Mouse (Mus musculus) gastrocnemius, adult 8-10 months (tissue): ENCODE data around the gene Hsf2bp. TPM values are rescaled to one million over a fixed set of nuclear protein-coding genes. Genes with fewer than 3 reads are reported as not detected.

Experiments
- DNase-seq, 2 experiments: peaks; one replicate each; pipeline ENCODE4 v3.0.0; 2022; ENCODE audit warnings: low spot score in 2 of 2
- total RNA-seq, 4 experiments: library from RNA; stranded (reverse); gene quantifications; 2 replicates each; pipeline ENCODE4 v1.2.4; 2022

Gene Hsf2bp
- total RNA-seq, 4 experiments from 2014 or later, result 0.82 to 0.99 (median 0.93) TPM

DNA sequence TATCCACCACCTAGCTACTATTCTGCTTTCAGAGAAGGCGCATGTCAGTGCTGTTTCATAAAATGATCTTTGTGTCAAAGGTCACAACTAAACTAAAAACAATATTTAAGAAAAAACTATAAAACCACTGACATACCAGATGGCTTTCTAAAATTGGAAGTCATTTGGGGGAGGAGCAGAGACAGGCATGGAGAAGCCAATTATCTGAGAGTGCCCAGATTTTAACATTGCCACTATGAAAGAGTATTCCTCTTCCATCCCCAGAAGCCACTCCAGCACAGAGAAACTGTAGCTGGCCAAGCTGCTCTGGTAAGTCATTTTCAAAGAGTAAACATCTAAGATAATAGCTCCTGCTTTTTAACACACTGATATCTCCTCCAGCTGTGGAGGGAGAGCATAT, 49.2 kb downstream of the Hsf2bp start:
- DNase-seq, result no peak

- no peak for DNase-seq
These were observed 52.7 kb downstream of the Hsf2bp start for GRCm38 (mm10) chr17:31983491-31983890.

DNA sequence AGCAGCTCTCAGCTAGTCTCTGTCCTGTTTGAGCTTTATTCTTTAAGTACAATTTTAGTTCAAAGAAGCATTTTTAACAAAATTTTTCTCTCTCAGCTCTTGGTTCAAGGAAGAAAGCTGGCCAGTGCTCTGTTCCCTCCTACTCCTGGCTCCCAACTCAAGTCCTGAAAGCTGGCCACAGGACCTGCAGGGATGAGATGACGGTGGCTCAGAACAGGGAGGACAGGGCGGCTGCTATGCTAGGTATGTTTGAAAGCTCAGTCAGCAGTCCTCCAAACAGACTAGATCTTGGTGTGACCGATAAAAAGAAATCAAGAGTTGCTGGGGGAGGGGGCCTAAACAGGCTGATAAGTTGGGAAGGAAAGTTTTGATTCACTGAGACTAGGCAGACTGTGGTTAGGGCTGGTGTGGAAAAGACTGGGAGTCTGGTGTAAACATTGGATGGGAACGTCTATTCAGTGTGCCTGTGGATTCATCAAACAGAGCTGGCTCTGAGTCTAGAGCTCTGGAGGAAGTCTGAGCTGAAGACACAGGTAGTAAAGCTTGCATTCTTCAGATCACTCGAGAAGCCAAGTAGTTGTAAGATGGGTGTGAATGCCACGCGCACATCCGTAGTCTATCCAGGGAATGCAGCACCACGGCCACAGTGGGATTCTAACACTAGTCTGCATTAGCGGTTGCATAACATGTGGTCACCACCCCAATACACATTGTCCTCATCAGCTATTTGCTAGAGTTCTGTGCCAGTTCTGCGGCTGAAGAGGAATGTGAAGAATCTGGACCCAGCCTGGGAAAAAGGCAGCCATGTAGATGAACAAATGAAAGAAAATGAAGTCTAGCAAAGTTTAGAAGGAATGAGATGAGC, 53.6 kb downstream of the Hsf2bp start:
- peak; percentile 40 to 63 for DNase-seq

- peak in 1 of 2 experiments; percentile 19 for DNase-seq
These were observed 56.3 kb downstream of the Hsf2bp start for GRCm38 (mm10) chr17:31979888-31980287.

DNA sequence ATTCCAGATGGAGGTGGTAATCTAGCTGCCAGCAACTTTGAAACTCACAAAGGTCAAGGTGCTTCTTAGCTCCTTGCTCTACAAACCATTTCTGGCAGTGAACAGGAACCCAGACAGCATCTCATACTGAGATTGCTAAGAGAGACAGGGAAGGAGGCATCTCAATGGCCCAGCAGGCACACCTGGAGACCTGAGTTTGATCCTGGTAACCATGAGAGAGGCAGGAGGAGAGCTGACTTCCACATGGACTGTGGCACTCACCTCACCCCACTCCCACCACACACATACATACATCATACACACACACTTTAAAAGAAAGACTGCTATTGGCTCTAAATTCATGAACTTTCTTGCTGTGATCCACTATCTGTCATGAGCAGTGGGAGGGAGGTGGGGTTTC, 59.0 kb downstream of the Hsf2bp start:
- no peak for DNase-seq

DNA sequence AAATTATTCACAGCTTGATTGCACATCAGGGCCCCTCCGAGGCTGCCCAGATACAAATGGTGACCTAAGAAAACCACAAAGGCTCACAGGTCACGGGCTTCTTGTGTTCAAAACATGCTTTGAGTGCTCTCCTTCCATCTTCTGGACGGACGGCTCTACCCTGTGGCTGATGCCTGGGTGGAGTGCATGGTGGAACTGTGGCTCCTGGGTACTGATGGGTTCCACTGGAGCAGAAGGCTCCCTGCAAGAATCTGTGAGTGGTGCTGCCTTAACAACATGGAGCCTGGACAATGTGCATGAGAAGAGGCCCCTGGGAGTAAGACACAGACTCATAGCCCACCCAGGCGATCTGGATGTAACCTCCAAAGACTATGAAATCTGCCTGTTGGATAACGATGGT, 59.6 kb downstream of the Hsf2bp start:
- DNase-seq, result no peak

- DNase-seq, result no peak
These were observed 61.5 kb downstream of the Hsf2bp start for GRCm38 (mm10) chr17:31974694-31975093.

GRCm38 (mm10) chr17:31973664-31974230, 62.4 kb downstream of the Hsf2bp start:
- no peak for DNase-seq

- DNase-seq, result no peak
These were observed 65.3 kb downstream of the Hsf2bp start for GRCm38 (mm10) chr17:31970890-31971289.

- DNase-seq, result no peak
These were observed 67.3 kb downstream of the Hsf2bp start for GRCm38 (mm10) chr17:31968801-31969200.

GRCm38 (mm10) chr17:31967311-31967710, 68.8 kb downstream of the Hsf2bp start:
- no peak for DNase-seq

DNA sequence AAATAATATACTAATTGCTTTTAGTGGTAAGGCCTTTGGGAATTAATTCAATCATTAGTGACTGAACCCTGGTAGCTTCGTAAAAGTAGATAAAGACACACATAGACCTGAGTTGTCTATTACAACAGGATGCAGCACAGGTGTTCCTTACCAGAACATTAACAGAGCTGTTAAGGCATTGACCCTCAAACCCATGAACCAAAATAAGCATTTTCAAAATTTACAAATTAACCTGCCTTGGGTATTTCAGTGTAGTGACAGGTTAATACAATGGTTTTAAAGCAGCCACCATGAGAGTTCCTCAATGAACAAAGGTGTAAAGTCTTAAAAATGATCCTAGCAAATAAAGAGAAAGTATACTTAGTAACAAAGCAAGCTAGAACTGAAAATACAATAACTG, 69.6 kb downstream of the Hsf2bp start:
- DNase-seq, result no peak

GRCm38 (mm10) chr17:31965623-31966022, 70.5 kb downstream of the Hsf2bp start:
- peak; percentile 17 to 41 for DNase-seq

GRCm38 (mm10) chr17:31962930-31963329, 73.2 kb downstream of the Hsf2bp start:
- DNase-seq, result no peak

- DNase-seq, result no peak
These were observed 73.9 kb downstream of the Hsf2bp start for GRCm38 (mm10) chr17:31962281-31962680.

GRCm38 (mm10) chr17:31954551-31955140, 81.5 kb downstream of the Hsf2bp start:
- no peak for DNase-seq

GRCm38 (mm10) chr17:31949076-31949475, 87.1 kb downstream of the Hsf2bp start:
- DNase-seq, result no peak

DNA sequence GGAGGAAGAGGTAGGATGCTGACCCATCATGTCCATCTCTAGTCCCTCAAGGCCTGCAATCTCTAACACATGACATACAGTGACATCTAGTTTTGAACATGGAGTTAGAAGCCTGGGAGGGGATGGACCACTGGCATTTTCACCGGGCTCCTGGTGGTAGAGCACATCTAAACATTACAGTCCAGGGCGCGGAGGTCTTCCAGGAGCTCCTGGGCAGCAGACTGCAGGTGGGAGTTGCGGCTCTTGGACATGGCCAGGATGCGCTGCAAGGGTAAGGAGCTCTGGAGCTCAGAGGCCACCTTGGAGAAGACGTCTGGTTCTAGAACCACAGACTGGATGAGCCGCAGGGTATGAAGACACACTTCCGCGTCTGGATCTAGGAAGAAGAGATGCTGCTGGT, 89.7 kb downstream of the Hsf2bp start:
- no peak for DNase-seq

- no peak for DNase-seq
These were observed 92.1 kb downstream of the Hsf2bp start for GRCm38 (mm10) chr17:31943881-31944539.

DNA sequence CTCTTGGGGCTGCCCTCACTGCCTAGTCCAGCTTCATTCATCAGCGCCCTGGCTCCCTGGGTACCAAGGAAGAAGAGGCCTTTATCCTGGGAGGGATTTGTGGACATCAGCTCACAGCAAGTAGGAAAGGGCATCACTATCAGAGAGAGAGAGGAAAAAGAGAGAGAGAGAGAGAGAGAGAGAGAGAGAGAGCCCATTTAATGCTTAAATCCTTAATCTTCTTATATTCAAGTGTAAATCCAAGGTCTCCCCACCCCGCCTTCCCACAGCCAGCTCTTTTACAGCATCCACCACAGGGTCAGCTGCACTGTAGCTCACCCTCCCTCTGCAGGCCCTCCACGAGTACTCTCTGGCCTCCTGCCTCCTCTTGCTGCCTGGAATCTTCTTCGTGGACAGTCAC, 94.5 kb downstream of the Hsf2bp start:
- no peak for DNase-seq

DNA sequence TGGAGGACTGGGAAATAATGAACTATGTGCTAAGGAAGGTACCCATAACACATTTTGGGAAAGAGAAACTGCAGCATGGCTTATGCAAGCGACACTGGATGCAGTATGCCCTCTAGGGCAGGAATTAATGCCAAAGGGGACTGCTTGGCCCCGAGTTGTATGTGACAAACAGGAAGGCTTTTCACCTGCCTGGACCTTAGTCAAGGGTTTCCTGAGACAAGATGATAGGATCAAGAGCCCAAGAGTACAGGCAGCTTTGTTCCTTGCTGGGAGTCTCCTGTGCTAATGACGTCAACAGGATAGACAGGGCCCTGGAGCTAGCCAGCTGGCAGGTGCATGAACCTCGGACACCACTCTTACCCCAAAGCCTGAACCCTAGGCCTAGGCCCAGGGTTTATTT, 95.5 kb downstream of the Hsf2bp start:
- no peak for DNase-seq
